In the genomic region with DNA sequence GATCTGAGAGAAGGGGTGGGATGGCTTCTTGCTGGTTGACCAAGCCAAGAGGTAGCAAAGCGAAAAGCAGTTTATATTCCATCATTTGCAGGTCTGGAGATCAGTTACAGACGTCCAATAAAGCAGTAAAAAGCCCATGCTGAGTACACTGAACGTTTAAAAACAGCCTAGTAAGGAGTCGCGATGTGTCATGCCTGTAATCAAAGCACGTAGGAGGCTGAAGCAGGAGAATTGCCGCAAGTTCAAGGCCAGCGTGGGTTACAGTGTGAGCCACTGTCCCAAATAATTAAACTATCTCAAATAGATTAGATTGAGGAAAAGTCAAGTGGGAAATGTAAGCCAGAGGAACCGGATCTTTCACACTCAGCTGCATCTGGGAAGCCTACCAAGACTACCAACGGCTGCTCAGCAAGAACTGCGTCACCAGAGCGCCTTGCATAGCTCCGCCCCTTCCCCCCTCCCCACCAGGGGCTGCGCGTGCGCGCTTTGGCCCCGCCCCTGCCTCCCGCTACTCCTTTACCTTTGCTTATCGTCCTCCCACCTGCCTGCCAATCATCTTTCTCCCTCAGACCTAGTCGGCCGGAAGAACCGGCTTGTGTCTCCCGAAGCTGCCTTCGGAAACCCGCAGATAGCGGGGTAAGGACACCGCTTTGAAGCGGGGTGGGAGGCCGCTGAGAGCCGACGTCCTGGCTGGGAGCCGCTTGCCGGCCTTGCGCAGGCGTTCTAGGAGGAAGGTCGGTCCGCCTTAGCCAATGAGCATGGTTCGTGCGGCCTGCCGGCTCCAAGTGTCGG, we compare ENCODE assay signal across 8 mouse cellular contexts. TPM values are rescaled to one million over a fixed set of nuclear protein-coding genes. Genes with fewer than 3 reads are reported as not detected.
DNase-seq lines count a peak whose midpoint lies in the region; ATAC-seq and TF ChIP-seq lines count a peak whose summit lies in the region.

Tcaim (plus strand) TSS at position 487 of the 792 bp plus-strand sequence.

- peaks cover 17% of the 10 kb centered on the region for H3K4me1 ChIP-seq in hindbrain, embryonic 10.5 days (replicated peaks)
- H3K4me1 ChIP-seq in lung, postnatal 0 days (ENCODE audit: insufficient read depth, low read depth, low read length): no peaks in the 10 kb centered on the region; the same call in 1 of the 2 replicates

- H3K4me3 ChIP-seq in hindbrain, embryonic 10.5 days: peak within 1 kb of the TSS; percentile 65
- H3K4me3 ChIP-seq in lung, postnatal 0 days (ENCODE audit: low read depth, low read length): peak within 1 kb of the TSS; percentile 52

- H3K27ac ChIP-seq in hindbrain, embryonic 10.5 days: peak within 1 kb of the TSS; percentile 90
- H3K27ac ChIP-seq in lung, postnatal 0 days (ENCODE audit: low read length): peak within 1 kb of the TSS; percentile 94

- peak within 1 kb of the TSS; percentile 69 for H3K9ac ChIP-seq in lung, postnatal 0 days (replicated peaks; ENCODE audit: low read depth)

- WGBS in hindbrain, embryonic 10.5 days: 7% methylated on average over 42 of the region's 42 CpGs
- WGBS in lung, postnatal 0 days: 6% methylated on average over 42 of the region's 42 CpGs

- H3K36me3 ChIP-seq in hindbrain, embryonic 10.5 days: no peaks in the 10 kb centered on the region
- H3K36me3 ChIP-seq in lung, postnatal 0 days (ENCODE audit: insufficient read depth, low read length): no peaks in the 10 kb centered on the region

- no peak for TF ChIP-seq CTCF in lung, postnatal 0 days (IDR thresholded peaks at IDR 0.05)

- H3K9me3 ChIP-seq in hindbrain, embryonic 10.5 days: no peaks in the 10 kb centered on the region
- no peaks in the 10 kb centered on the region for H3K9me3 ChIP-seq in lung, postnatal 0 days (ENCODE audit: low read length)

- peak; percentile 97 for ATAC-seq in frontal cortex, adult (ENCODE audit: low TSS enrichment)
- ATAC-seq in lung, postnatal 0 days: peak; percentile 98

- H3K27me3 ChIP-seq in hindbrain, embryonic 10.5 days (ENCODE audit: insufficient read depth, poor library complexity, severe bottlenecking): no peaks in the 10 kb centered on the region
- H3K27me3 ChIP-seq in lung, postnatal 0 days (replicated peaks; ENCODE audit: insufficient read depth, low read length): no peaks in the 10 kb centered on the region

- peak within 1 kb of the TSS; percentile 75 for H3K4me2 ChIP-seq in lung, postnatal 0 days (replicated peaks; ENCODE audit: low read depth, low read length)

- peak; percentile 89 for DNase-seq in MN1 (ENCODE audit: low spot score)
- peak; percentile 93 for DNase-seq in cerebellum, adult 9-10 months
- DNase-seq in hindbrain, embryonic 10.5 days (ENCODE audit: low spot score): peak; percentile 93
- peak; percentile 93 for DNase-seq in layer of hippocampus, adult 9-11 months
- peak; percentile 97 for DNase-seq in lung, postnatal 0 days (ENCODE audit: low spot score)
- peak; percentile 80 for DNase-seq in ovary, postnatal 14 days (ENCODE audit: low spot score)
- peak; percentile 96 for DNase-seq in thymus, postnatal 14 days

- TF ChIP-seq EP300 in lung, postnatal 0 days (IDR thresholded peaks at IDR 0.05): no peak

RNA-seq across cellular contexts. Expression of gene Tcaim, which starts in this region (rescaled TPM):
- 5.3 and 5.7 TPM in 2 replicates for polyA plus RNA-seq in hindbrain, embryonic 10.5 days (2016; fragmentation: Nextera tagmentation; extraction: Ambion mirVana)
- 4.7 and 5.0 TPM in 2 replicates for polyA plus RNA-seq in lung, postnatal 0 days (2015; fragmentation: Nextera tagmentation; extraction: Ambion mirVana)

Comparison
In these comparisons a context has a peak if more than half of its experiments do, and no peak if none do; other contexts are left out.
1. Peak in every context shown above with its lines: DNase-seq, ATAC-seq, H3K4me3 ChIP-seq and H3K27ac ChIP-seq.